Mouse (Mus musculus): ENCODE data around the gene Slc16a2. TPM values are rescaled to one million over a fixed set of nuclear protein-coding genes. Genes with fewer than 3 reads are reported as not detected.

Slc16a2 gene
- total and polyA plus RNA-seq, 3 experiments, result not detected

- H3K9ac ChIP-seq (ENCODE audit: control insufficient read depth, low read depth, low read length, poor library complexity, severe bottlenecking), result no peak overlapping the region
- H3K79me2 ChIP-seq (ENCODE audit: control insufficient read depth, insufficient read depth, low read length, poor library complexity), result no peaks in the 10 kb centered on the region
- no peak overlapping the region for H3K27ac ChIP-seq (ENCODE audit: control insufficient read depth, low read depth, low read length)
- no peaks in the 10 kb centered on the region for H3K36me3 ChIP-seq (ENCODE audit: control insufficient read depth in 1 of 2, insufficient read depth in 2 of 2, low read length in 2 of 2)
- no peak for DNase-seq (ENCODE audit: low read depth, low spot score)
- no peak for TF ChIP-seq MEF2A (IDR thresholded peaks at IDR 0.05; ENCODE audit: extremely low read depth, insufficient replicate concordance, low read depth, low read length, poor library complexity, severe bottlenecking)
- no peaks in the 10 kb centered on the region; a peak in 1 of 4 replicates for H3K27me3 ChIP-seq (ENCODE audit: control insufficient read depth in 1 of 2, insufficient read depth in 2 of 2, low read length in 2 of 2)
- H3K9me3 ChIP-seq (replicated peaks; ENCODE audit: insufficient read depth, low read length), result no peaks in the 10 kb centered on the region
- no peaks in the 10 kb centered on the region for H3K4me1 ChIP-seq (ENCODE audit: control insufficient read depth in 1 of 2, insufficient read depth in 2 of 2, low read length in 2 of 2)
- no peak overlapping the region for H3K4me3 ChIP-seq (ENCODE audit: control insufficient read depth in 1 of 2, insufficient read depth in 1 of 2, low read depth in 2 of 2, low read length in 2 of 2)
Measured at GRCm38 (mm10) chrX:103744171-103745039, 77.4 kb downstream of the Slc16a2 start.

DNA sequence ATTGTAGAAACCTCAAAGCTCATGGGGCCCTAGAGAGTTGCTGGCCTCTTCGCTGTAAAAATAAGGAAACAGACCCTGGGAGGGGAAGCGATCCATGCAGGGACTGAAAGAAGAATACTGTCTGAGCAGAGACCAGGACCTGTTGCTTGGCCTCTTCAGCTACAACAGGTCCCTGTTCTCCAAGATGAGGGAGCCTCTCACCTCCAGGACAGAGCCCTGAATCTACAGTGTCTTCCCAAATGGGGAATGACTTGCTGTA lies 79.8 kb downstream of the Slc16a2 start:
- Histone ChIP-seq H3K27ac (ENCODE audit: control insufficient read depth, low read depth, low read length) (no peak overlapping the region), H3K4me1 (ENCODE audit: control insufficient read depth in 1 of 2, insufficient read depth in 2 of 2, low read length in 2 of 2) (no peaks in the 10 kb centered on the region), H3K27me3 (ENCODE audit: control insufficient read depth in 1 of 2, insufficient read depth in 2 of 2, low read length in 2 of 2) (no peaks in the 10 kb centered on the region; a peak in 1 of 4 replicates), H3K79me2 (ENCODE audit: control insufficient read depth, insufficient read depth, low read length, poor library complexity) (no peaks in the 10 kb centered on the region), H3K4me3 (ENCODE audit: control insufficient read depth in 1 of 2, insufficient read depth in 1 of 2, low read depth in 2 of 2, low read length in 2 of 2) (no peak overlapping the region), H3K9me3 (replicated peaks; ENCODE audit: insufficient read depth, low read length) (no peaks in the 10 kb centered on the region), H3K9ac (ENCODE audit: control insufficient read depth, low read depth, low read length, poor library complexity, severe bottlenecking) (no peak overlapping the region), H3K36me3 (ENCODE audit: control insufficient read depth in 1 of 2, insufficient read depth in 2 of 2, low read length in 2 of 2) (no peaks in the 10 kb centered on the region)
- no peak for DNase-seq (ENCODE audit: low read depth, low spot score)
- no peak for TF ChIP-seq SIN3A (IDR thresholded peaks at IDR 0.05; ENCODE audit: low read length)
- TF ChIP-seq USF2 (IDR thresholded peaks at IDR 0.05; ENCODE audit: borderline replicate concordance in 1 of 2, insufficient read depth in 1 of 2, low read depth in 1 of 2, low read length in 2 of 2), result no peak
- TF ChIP-seq HCFC1 (IDR thresholded peaks at IDR 0.05; ENCODE audit: low read depth, low read length), result no peak
- TF ChIP-seq RAD21 (IDR thresholded peaks at IDR 0.05; ENCODE audit: low read depth, low read length), result no peak
- no peak for TF ChIP-seq SMC3 (IDR thresholded peaks at IDR 0.05; ENCODE audit: low read depth, low read length)
- no peak for TF ChIP-seq EP300 (IDR thresholded peaks at IDR 0.05; ENCODE audit: low read depth in 1 of 2, low read length in 2 of 2)
- TF ChIP-seq GABPA (IDR thresholded peaks at IDR 0.05; ENCODE audit: low read depth, low read length), result no peak
- no peak for TF ChIP-seq USF1 (IDR thresholded peaks at IDR 0.05; ENCODE audit: low read depth, low read length)
- TF ChIP-seq ZMIZ1 (IDR thresholded peaks at IDR 0.05; ENCODE audit: low read depth, low read length), result no peak
- TF ChIP-seq BHLHE40 (IDR thresholded peaks at IDR 0.05; ENCODE audit: borderline replicate concordance, low read depth, low read length), result no peak
- TF ChIP-seq GATA1 (IDR thresholded peaks at IDR 0.05; ENCODE audit: low read depth, low read length), result no peak
- TF ChIP-seq POLR2AphosphoS2 (IDR thresholded peaks at IDR 0.05; ENCODE audit: low read length), result no peak
- TF ChIP-seq ZKSCAN1 (IDR thresholded peaks at IDR 0.05; ENCODE audit: low read depth, low read length), result no peak
- no peak for TF ChIP-seq POLR2AphosphoS5 (IDR thresholded peaks at IDR 0.05; ENCODE audit: borderline replicate concordance, low read depth, low read length)
- no peak for TF ChIP-seq NRF1 (IDR thresholded peaks at IDR 0.05; ENCODE audit: insufficient read depth, low read depth, low read length, poor library complexity, severe bottlenecking)
- TF ChIP-seq KAT2A (conservative IDR thresholded peaks at IDR 0.05; ENCODE audit: low read depth, low read length), result no peak
- TF ChIP-seq CHD1 (IDR thresholded peaks at IDR 0.05; ENCODE audit: low read depth, low read length), result no peak

Measured in MEL (cell line).